Mouse (Mus musculus): ENCODE data around the gene Arhgdia.
"Not testable (repeated sequence)": the region's sequence is repeated elsewhere in the genome, so short reads cannot be mapped to it uniquely, and the experiment has no call there.

Gene Arhgdia

DNA sequence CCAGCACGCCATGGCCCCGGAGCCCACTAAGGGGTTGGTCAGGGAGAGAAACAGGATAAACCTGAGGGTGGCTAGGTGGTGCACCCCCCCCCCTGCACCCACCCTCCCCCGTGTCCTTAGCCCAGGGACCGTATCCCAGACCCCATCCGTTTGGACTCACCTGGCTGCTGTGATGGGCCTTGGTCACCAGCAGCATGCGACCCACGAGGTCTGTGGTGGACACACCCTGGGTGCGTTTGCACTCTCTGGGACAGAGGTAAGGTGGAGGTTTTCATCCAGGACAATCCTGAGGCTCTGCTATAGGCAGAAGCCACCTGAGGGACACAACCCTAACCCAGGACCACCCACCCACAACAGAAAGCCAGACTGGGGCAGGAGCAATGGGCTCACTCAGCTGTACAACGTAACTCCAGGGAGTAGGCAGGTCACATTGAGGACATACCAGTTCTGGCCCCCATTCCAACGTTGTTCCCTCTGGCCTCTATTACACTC, 32.1 kb upstream of the Arhgdia start:
- no peak for DNase-seq (ENCODE audit: low spot score)

DNA sequence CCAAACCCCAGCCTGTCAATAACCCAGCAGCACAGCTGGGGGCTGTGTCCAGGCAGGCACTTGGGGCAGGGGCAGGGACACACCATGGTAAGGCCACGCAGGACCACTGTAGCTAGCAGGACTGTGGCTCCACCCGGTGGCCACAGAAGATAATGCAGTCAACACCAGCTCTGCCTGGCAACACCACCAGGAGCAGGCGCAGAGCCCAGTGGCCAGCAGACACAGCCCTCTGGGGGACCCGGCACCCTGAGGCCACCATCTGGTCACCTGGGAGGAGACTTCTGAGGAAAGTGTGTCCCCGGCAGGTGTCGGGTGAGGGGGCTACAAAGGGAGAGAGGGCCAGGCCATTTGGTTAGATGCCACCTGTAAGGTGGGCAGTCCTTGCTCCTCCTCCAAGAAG, 31.3 kb upstream of the Arhgdia start:
- peak; percentile 68 for DNase-seq (ENCODE audit: low spot score)

DNA sequence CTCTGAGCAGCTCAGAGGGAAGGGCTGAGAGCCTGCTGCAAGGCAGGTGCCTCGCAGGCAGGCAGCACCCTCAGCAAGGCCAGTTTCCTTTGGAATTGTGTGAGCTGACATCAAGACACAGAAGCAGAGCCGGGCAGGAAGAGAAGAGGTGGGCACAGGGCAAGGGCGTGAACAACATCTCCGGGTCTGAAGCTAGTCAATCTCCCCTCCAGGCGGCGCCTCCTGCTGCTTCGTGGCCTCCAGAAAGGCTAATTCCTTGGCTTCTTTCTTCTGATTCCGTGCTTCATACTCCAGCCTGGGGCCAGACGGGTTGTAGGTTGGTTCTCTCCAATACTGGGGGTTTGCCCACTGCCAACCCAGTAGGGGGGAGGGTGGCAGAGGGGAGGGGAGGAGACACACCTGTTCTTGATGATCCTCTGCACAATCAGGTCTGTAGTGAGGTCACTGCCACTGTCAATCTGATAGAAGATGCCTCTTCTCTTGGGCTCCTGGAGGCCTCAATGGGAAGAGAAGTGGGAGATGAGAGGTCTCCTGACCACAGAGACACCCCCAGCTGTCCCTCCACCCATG, 29.1 kb upstream of the Arhgdia start:
- DNase-seq (ENCODE audit: low spot score): no peak

DNA sequence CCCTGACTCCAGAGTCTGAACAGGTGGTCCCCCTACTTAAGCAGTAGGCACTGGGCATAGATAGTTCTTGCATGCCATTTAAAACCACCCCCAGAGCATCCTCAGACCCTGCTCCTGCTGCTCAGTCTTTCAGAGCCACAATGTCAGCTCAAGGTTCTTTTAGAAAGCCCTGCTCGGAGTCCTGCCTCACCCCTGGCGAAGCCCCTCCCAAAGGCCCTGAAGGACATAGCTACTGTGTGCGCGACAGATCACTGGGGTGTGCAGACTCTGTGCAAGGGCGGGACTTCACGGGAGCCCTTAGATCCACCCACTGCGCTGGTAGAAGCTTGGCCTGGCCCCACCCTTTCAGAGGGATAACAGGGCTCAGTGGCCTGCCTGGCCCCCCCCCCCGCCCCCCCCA, 27.8 kb upstream of the Arhgdia start:
- DNase-seq (ENCODE audit: low spot score): no peak

DNA sequence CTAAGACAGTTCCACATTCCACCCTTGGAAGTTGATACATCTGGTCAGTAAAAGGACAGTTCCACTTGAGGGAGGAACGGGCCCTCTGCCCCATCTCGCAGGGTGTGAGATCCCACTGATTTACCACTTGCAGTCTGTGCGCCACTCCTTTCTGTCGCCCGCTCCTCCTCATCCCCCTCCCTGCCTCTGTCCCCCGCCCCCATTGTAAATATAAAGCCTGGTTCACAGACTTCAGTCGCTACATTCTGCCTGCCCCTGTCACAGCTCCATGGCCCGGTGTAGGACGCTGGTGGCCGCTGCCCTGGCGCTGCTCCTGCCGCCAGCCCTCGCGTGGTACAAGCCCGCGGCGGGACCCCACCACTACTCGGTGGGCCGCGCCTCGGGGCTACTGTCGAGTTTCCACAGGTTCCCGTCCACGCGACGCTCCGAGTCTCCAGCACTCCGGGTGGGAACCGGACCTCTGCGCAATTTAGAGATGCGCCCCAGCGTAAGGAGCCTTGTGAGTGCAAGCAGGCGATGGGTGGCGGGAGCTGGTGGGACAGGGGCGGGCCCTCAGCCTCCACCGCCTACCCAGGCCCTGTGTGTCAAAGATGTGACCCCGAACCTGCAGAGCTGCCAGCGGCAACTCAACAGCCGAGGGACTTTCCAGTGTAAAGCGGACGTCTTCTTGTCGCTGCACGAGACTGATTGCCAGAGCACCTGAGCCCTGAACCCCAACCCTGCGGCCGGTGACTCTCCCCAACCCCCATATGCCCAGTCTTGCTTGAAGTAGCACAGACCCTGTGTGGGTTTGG, 27.0 kb upstream of the Arhgdia start, which contains the start of gene Npb:
Npb (plus strand) TSS at position 237 of the 794 bp plus-strand sequence.
- DNase-seq (ENCODE audit: low spot score): no peak

DNA sequence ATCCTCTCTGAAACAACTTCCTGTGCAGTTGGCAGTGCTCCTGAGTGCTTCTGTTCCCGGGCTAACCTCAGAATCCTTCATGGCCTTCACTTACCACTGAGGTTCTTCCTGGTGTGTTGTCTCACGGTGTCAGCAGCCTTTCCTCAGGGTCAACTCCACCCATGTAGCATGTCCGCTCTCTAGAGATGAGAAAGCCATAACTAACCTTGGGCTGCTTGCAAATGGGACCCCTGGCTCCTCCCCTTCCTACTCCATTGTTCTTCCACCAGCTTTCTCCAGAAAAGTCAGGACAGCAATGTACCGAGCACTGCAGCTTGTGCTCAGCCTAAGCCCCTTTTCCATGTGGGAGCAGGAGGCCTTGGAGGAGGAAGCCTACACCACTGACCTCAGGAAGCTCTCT, 25.3 kb upstream of the Arhgdia start:
- DNase-seq (ENCODE audit: low spot score): no peak

DNA sequence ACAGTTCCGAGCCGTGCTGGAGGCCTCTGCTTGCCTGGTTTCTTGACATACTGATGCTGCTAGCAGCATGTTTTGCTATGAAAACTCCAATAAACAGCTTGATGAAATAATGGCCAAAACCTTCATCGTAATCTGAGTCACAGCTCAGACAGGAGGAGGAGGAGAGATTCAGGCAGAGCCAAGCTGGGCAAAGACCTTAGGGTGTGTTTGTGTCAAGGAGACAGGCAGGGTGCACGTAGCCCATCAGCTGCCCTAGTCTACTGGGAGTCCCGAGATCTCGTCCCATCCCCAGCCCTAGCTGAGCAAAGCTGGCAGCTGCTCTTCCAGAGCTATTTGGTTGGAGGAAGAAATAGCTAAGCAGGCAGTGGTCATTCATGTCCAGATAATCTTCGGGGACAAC, 24.2 kb upstream of the Arhgdia start:
- DNase-seq (ENCODE audit: low spot score): no peak

DNA sequence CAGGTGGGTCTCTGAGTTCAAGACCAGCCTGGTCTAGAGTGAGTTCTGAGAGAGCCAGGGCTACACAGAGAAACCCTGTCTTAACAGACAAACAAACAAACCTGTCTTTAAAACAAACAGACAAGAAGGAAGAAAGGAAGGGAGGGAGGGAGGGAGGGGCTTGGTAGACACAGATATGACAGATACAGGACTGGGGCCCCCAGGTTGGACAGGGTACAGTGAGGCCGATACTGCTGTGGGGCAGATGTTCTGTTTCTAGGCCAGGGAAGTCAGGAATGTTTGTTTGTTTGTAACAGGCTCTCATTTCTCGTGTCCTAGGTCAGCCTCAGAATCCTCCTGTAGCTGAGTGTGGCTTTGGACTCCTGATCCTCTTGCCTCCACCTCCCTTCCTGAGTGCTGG, 22.1 kb upstream of the Arhgdia start:
- DNase-seq (ENCODE audit: low spot score): no peak

DNA sequence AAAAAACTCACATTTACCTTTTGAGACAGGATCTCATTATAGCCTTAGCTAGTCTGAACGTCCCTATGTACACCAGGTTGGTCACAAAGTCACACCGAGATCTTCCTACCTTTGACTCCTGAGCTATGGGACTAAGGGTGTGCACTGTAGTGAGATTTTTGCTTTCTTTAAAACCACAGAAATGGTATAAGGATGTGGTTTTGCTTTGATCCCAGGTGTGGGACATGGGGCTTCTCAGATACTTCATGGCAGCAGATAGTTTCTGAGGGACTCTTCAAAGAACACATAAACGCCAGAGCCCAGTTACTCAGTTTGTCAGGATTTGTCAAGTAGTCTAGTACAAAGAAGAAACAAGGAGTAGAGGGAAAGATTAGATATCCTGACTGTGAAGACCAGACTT, 19.3 kb upstream of the Arhgdia start:
- DNase-seq (ENCODE audit: low spot score): no peak

DNA sequence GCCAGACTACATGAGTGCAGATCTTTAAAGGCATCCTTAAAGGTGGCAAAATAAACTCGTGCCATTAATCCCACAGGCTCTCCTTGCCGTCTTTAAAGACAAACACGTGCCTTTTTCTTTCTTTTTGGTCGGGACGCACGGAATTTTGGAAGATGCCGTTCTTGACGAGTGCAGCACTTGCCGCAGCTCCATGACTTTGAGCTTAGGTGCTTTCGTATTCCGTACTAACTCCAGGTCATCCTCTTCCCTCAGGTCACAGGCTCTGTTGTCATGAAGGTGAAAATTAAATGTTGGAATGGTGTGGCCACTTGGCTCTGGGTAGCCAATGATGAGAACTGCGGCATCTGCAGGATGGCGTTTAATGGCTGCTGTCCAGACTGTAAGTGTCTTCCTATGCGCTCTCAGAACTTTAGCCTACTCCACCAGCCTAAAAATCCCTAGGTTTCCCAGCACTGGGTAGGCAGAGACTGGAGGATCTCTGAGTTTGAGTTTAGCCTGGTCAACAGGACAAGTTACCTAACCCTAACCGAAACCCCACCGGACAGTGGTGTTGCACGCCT, 17.6 kb upstream of the Arhgdia start:
- DNase-seq (ENCODE audit: low spot score): no peak

DNA sequence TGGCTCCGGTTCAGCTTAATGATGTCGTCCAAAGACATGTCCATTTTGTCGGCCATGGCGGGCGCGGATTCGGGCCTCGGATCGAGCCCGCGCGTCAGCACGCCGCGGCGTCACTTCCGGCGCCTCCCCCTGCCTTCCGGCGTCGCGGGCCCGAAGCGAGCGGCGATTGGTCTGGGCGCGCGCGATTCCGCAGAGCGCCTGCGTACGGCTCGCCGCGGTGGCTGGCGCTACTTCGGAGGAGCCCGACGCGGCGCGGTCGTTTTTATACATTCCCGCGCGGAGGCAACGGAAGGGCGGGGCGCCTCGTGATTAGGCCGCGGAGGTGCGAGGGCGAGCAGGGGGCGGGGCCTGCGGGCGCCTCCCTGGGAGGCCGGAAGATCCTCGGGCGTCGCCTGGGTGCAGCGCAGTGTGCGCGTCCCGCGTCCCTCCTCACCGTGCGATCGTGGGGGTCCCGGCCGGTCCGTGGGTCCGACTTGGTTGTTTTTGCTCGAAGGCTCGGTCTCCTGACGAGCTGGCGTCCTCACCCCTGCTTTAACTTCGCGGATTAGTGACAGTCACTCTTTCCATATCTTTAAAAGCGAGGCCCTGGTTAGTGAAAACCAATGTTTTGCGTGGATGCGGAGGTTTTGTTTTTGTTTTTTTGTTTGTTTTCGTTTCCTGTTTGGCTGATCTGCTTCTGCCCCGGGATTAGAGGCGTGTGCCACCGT, 17.0 kb upstream of the Arhgdia start, which contains the start of the genes Alyref and Anapc11:
Alyref (minus strand) TSS at position 83 of the 707 bp plus-strand sequence.
Anapc11 (plus strand) TSS at position 139 of the 707 bp plus-strand sequence.
- peak; percentile 94 for DNase-seq (ENCODE audit: low spot score)

DNA sequence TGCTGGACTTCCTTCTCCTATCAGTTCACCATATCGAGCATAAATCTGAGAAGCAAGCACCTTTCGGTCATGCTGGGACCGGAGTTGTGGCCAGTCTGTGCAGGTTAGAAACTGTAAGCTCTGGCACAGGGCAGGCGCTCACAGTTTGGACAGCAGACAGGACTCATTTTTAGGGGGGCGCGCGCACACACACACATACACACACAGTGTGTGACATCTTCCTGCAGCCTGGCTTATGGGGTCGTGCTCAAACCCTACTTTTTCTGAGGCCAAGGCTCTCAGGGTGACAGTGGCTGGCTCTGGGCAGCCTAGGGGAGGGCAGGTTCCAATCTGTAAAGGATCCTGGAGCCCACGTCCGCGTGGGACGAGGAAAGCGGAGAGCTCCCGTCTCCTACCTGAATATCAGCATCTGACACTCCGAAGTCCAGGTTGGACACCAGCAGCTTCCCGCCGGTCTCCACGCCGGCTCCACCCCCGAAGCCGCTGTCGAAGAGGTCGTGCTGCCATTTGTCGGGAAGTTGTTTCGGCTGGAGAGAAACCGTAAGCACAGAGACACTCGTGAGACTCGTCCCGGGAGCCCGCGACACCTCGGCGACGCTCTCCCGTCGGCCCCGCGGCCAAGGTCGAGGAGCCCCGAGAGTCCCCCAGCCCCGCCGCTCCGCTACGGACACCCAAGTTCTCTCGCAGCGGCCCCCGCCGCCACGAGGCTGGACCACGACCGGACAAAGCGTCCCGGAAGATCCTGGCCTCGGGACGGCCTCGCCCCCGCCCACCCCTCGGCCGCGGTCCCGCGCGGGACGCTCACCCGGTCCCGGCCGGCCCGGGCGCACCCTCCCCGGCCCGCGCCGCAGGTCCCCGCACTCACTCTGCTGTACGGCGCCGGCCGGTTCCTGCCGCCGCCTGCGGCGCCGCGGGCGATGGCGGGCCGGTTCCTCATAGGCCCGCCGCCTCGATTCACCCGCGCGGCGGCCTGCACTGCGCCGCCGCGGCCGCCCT, 16.1 kb upstream of the Arhgdia start:
- DNase-seq (ENCODE audit: low spot score): no peak

DNA sequence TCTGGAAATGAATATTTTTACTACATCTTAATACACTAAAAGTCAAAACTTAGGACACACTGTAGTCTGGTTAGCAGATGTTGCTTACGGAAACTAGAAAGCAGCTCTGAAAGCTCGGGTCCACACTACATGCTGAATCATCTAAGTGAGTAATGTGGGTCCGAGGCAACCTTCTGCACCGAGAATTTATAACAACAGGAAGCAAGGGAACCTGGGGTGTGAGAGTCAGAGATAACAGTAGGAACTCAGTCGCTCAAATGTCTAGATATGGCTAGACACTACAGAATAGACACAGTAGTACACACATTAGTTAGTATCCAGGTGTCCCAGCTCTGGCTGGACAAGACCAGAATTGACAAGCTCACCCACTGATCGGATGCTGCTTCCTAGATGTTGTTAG, 7.1 kb upstream of the Arhgdia start:
- DNase-seq (ENCODE audit: low spot score): no peak

DNA sequence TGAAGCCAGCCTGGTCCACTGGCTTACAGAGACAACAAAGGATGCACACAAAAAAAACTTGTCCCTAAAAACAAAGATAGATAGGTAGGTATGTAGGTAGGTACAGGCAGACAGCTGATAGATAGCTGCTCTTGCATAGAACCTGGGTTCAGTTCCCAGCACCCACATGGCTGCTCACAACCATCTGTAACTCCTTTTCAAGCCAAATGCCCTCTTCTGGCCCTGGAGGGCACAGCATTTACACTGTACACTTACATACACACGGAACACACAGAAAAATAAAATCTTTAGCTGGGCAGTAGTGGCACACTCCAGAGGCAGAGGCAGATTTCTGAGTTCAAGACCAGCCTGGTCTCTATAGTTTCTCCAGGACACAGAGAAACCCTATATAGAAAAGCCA, 2.5 kb upstream of the Arhgdia start:
- no peak for DNase-seq (ENCODE audit: low spot score)

DNA sequence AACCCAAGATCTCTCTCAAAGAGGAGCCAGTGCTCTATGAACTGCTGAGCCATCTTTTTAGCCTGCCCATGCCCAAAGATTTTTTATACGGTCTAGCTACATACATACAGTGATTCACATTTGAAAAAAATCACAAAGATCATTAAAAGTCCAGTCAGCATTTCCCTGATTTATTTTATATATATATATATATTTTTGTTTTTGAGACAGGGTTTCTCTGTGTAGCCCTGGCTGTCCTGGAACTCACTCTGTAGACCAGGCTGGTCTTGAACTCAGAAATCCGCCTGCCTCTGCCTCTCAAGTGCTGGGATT, 1.5 kb upstream of the Arhgdia start:
- not testable (repeated sequence) for DNase-seq (ENCODE audit: low spot score)

DNA sequence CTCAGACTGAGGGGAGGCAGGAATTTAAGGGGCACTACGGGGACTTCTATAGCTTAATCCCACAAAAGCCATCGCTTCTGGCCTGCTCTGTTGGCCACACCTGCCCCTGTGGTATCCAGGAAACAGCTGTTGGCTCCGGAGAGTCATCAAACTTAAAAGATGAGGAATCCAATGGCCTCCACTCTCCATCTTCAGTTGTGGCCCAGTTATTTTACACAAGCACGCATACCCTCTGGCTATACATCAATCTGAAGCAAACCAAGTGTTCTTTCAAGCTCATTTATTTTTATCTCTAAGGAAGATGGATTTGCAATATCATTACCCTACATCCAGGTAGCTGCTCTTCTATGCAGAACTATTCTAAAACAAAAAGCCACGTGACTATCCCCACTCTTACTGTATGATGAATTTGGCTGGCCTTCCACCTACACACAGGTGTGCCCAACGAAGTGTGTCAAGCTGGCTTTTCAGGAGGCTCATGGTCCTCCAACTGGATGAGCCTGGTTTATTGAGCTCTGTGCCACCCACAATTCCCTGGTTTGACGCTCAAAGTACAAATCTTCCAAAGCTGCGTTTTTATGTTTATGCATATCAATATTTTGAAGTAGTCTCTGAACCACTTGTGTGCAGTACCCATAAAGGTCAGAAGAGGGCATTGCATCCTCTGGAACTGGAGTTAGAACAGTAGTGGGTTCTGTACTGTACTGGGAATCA, 1.0 kb upstream of the Arhgdia start:
- no peak for DNase-seq (ENCODE audit: low spot score)

DNA sequence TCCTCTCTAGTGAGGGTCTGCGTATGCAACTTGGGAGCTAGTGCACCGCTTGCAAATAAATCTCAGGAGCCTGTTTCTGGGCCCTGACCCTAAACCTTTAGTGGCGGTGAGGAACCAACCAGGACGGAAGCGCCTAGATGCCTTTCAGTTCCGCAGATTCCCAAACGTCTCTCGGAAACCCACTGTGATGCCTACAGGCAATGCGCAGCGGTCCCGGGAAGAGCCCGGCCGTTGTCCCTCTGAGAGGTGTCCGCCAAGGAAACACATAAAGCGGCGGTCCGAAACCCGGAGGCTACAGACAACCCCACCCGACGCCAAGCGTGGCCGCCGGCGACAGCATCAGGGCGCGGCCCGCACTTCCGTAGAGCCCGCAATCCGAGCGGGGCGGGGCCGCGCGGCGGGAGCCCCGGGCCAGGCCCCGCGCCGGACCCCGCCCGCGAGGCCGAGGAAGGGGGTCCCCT, 523 bp downstream of the Arhgdia start:
- DNase-seq (ENCODE audit: low spot score): peak; percentile 51

DNA sequence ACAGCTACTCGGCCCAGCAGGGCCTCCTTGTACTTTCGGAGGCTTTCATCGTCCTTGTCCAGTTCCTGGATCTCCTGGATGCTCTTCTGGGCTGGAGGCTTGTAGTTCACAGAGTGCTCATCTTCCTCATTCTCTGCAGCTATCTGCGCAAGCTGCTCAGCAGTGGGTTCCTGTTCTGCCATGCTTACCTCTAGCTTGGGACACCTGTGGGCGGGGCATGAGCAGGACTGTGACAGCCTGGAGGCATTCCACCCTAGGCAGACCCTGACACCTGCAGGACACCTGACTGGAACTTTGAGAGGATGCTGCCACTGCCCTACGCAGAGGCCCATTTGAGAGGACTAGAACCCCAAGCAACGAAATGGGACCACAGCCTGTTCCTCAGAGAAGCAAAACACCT, 1.2 kb downstream of the Arhgdia start:
- peak; percentile 55 for DNase-seq (ENCODE audit: low spot score)

DNA sequence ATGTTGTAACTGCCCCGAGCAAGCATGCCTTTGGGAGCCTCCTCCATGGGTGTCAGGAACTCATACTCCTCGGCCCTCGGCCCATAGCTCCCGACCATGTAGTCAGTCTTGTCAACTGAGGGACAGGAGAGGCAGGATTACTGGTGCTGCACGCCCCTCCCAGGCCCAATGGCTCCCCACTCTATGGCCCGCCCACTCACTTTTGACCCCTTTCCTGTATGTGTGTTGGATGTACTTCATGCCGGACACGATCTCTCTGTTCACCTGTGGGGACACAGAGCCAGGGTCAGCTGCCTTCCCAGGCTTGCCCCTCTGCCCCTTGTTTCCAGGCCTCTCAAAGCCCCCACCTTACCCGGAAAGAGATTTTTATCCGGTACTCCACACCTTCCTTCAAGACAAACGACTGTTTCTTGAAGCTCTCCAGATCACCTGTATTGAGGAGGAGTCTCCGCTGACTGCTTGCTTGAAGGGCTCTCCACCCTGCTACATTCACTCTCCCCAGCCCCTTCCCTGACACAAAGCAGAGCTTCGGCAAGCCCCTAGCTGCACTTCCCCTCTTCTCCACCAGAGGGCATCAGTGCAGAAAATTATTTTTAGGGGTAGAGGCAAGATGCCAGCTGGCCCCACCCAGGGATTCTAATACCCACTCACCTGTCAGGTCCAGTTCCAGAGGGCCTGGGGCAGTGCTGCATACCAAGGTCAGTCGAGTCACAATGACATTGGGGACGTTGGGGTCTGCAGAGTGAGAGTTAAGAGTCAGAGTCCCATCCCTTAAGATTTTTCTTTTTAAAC, 1.9 kb downstream of the Arhgdia start:
- peak; percentile 75 for DNase-seq (ENCODE audit: low spot score)

DNA sequence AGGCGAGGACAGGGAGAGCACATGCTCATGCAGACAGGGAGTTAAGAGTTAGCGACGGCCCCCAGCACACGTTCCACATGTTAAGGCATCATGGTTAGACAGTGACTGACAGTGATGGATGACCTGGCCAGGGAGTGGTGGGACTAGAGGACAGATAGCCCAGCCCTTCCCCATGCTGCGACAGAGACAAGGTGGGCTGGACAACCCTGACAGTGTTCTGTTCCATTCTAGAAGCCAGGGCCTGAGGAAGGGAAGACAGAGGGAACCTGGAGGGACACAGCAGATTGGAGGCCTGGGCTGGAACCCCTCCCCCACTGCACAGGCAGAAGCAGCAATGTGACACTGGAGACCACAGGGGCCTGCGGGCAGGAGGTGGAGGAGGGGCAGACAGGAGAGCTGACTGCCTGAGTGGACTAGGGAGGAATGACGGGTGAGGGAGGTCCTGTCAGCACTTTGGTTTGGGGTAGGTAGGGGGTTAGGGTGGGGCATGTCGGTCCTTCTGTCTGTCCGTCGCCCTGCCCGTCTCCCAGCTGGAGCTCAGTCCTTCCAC, 2.7 kb downstream of the Arhgdia start:
- DNase-seq (ENCODE audit: low spot score): no peak
